Mouse (Mus musculus) urinary bladder, adult 18-20 months (tissue): ENCODE data around the gene Add3.

Source experiments
- DNase-seq, 2 experiments: peaks; one replicate each; pipeline ENCODE4 v3.0.0; 2022; ENCODE audit warnings: low spot score in 2 of 2, mixed read lengths in 2 of 2

Add3 gene

GRCm38 (mm10) chr19:53165305-53166240 lies 25.3 kb downstream of the Add3 start:
- no peak for DNase-seq

- no peak for DNase-seq
Observed at GRCm38 (mm10) chr19:53166367-53166766, 26.1 kb downstream of the Add3 start.

GRCm38 (mm10) chr19:53168576-53168975 lies 28.3 kb downstream of the Add3 start:
- no peak for DNase-seq

GRCm38 (mm10) chr19:53170651-53171050 lies 30.4 kb downstream of the Add3 start:
- no peak for DNase-seq

- no peak for DNase-seq
Observed at GRCm38 (mm10) chr19:53174034-53174433, 33.8 kb downstream of the Add3 start.

- no peak for DNase-seq
Observed at GRCm38 (mm10) chr19:53175550-53175949, 35.3 kb downstream of the Add3 start.

GRCm38 (mm10) chr19:53176518-53176917 lies 36.3 kb downstream of the Add3 start:
- DNase-seq, result no peak

- no peak for DNase-seq
Observed at GRCm38 (mm10) chr19:53178611-53179528, 38.6 kb downstream of the Add3 start.

GRCm38 (mm10) chr19:53180168-53180803 lies 40.0 kb downstream of the Add3 start:
- DNase-seq, result no peak

GRCm38 (mm10) chr19:53181003-53181861 lies 41.0 kb downstream of the Add3 start:
- DNase-seq, result peak; percentile 31 to 56

- no peak for DNase-seq
Observed at GRCm38 (mm10) chr19:53183620-53184019, 43.4 kb downstream of the Add3 start.

- no peak for DNase-seq
Observed at GRCm38 (mm10) chr19:53184216-53184615, 44.0 kb downstream of the Add3 start.

GRCm38 (mm10) chr19:53184911-53185310 lies 44.7 kb downstream of the Add3 start:
- DNase-seq, result no peak

GRCm38 (mm10) chr19:53185486-53186134 lies 45.4 kb downstream of the Add3 start:
- peak; percentile 52 to 77 for DNase-seq

GRCm38 (mm10) chr19:53186456-53186855 lies 46.2 kb downstream of the Add3 start:
- DNase-seq, result no peak

- no peak for DNase-seq
Observed at GRCm38 (mm10) chr19:53187533-53187932, 47.3 kb downstream of the Add3 start.

- no peak for DNase-seq
Observed at GRCm38 (mm10) chr19:53188186-53188585, 47.9 kb downstream of the Add3 start.

- DNase-seq, result no peak
Observed at GRCm38 (mm10) chr19:53188724-53189220, 48.5 kb downstream of the Add3 start.

- DNase-seq, result no peak
Observed at GRCm38 (mm10) chr19:53189736-53190135, 49.5 kb downstream of the Add3 start.

GRCm38 (mm10) chr19:53190232-53190631 lies 50.0 kb downstream of the Add3 start:
- no peak for DNase-seq
